Mouse (Mus musculus) erythroblast, embryonic 14.5 days (primary cell): Measurements from ENCODE around the gene Naa16.

Experiments
- GATA1 ChIP-seq: IDR thresholded peaks from 2 replicates; pipeline ENCODE4 v1.6.1; 2012; ENCODE audit warnings: low read length, inconsistent platforms, mixed read lengths
- TAL1 ChIP-seq: IDR thresholded peaks from 3 replicates; pipeline ENCODE4 v1.6.1; 2012; ENCODE audit warnings: low read length, inconsistent platforms, mixed read lengths

- no peak for TF ChIP-seq TAL1
- TF ChIP-seq GATA1 = no peak
These were observed 85.6 kb downstream of the Naa16 start for GRCm38 (mm10) chr14:79304873-79305464.
